Mouse (Mus musculus) lung, embryonic 16.5 days (tissue): ENCODE results near the gene Cdcp1. TPM values are rescaled to one million over a fixed set of nuclear protein-coding genes. Genes with fewer than 3 reads are reported as not detected.

ENCODE experiments used
- ATAC-seq: fragments of 200-750 bp; cut with Nextera tagmentation; 2 replicates; pipeline ENCODE4 v1.8.0; 2017; ENCODE audit warnings: low read depth, mild to moderate bottlenecking, moderate library complexity
- H3K27ac ChIP-seq: fragments of 300-500 bp; sonication (generic); 2 replicates; pipeline ENCODE4 v1.5.1; 2014; ENCODE audit warnings: mild to moderate bottlenecking, control low read depth, low read length
- H3K27me3 ChIP-seq: fragments of 300-500 bp; sonication (generic); 2 replicates; pipeline ENCODE4 v1.6.1; 2014; ENCODE audit warnings: low read depth, low read length, mixed read lengths; ENCODE audit not compliant: control insufficient read depth, insufficient read depth
- H3K36me3 ChIP-seq: fragments of 300-500 bp; sonication (generic); 2 replicates; pipeline ENCODE4 v1.6.1; 2014; ENCODE audit warnings: low read length; ENCODE audit not compliant: control insufficient read depth, insufficient read depth
- H3K4me1 ChIP-seq: fragments of 300-500 bp; sonication (generic); replicated peaks from 2 replicates; pipeline ENCODE4 v1.6.1; 2014; ENCODE audit warnings: low read length, mixed read lengths; ENCODE audit not compliant: control insufficient read depth, insufficient read depth
- H3K4me2 ChIP-seq: fragments of 300-500 bp; sonication (generic); 2 replicates; pipeline ENCODE4 v1.6.1; 2014; ENCODE audit warnings: low read depth, low read length, control low read depth
- H3K4me3 ChIP-seq: fragments of 300-500 bp; sonication (generic); 2 replicates; pipeline ENCODE4 v1.5.1; 2014; ENCODE audit warnings: mild to moderate bottlenecking, low read length, control low read depth
- H3K9ac ChIP-seq: fragments of 300-500 bp; sonication (generic); 2 replicates; pipeline ENCODE4 v1.6.1; 2014; ENCODE audit warnings: low read length, control low read depth
- H3K9me3 ChIP-seq: fragments of 300-500 bp; sonication (generic); 2 replicates; pipeline ENCODE4 v1.6.1; 2016; ENCODE audit warnings: low read length; ENCODE audit not compliant: control insufficient read depth
- WGBS: fragments of 180-500 bp; shearing (Covaris S2); extraction: QIAGEN DNeasy Blood & Tissue Kit; methylation state at CpG from one replicate; pipeline ENCODE4 v1.1.7; 2014; 5-methylcytosine and 5-hydroxymethylcytosine counted together
- polyA plus RNA-seq: library from polyadenylated mRNA; unstranded; fragments of >200 nt; fragmentation: Nextera tagmentation; extraction: Ambion mirVana; gene quantifications from 2 replicates; pipeline ENCODE4 v1.2.1, GENCODE M21; 2015

Cdcp1 gene
- polyA plus RNA-seq, 1 experiment from 2014 or later, result 12.4 TPM

DNA sequence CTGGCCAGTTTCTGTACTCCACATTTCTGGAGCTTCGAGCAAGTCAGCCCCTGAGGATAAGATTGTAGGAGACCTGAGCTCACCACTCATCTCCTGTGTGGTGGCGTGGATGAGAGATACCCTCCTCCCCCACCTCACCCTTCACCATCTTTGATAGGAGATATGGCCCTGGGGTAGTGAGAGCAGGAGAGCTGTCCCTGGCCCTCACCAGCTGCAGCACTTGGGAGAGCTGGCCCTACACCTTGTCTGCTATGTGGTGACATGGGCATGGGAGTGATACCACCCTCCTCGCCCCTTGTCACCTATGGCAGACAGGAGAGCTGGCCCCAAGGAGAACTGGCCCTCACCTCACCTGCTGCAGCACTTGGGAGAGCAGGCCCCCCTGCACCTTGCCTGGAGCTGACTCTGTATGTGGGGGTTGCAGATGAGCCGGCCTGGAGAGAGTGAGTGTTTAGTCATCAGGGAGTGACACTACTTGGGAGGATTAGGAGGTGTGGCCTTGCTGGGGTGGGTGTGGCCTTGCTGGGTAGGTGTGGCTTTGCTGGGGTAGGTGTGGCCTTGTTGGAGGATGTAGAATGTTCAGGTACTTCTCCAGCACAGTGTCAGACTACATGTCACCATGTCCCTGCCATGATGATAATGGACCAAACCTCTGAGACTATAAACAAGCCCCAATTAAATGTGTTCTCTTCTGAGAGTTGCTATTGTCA is 52.7 kb downstream of the Cdcp1 start:
- no peak for ATAC-seq
- 62% methylated on average over 4 of the region's 4 CpGs for WGBS

DNA sequence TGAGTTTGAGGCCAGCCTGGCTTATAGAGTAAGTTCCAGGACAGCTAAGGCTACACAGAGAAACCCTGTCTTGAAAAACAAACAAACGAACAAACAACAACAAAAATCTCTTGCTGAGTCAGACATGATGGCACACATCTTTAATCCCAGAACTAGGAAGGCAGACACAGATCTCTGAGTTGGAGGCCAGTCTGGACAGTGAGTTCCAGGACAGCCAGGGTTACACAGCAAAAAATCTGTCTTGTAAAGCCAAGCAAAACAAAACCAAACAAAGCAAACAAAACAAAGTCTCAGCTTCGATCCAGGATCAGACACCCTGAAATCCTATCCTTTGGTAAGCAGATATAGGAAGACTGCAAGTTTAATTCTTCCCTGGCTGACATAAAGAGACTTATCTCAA is 54.0 kb downstream of the Cdcp1 start:
- no peak overlapping the region for H3K4me2 ChIP-seq
- no peak overlapping the region for H3K4me3 ChIP-seq
- H3K27me3 ChIP-seq, result no peaks in the 10 kb centered on the region
- no peaks in the 10 kb centered on the region for H3K9me3 ChIP-seq
- 36% methylated on average over 2 of the region's 2 CpGs for WGBS
- no peaks in the 10 kb centered on the region for H3K4me1 ChIP-seq
- H3K9ac ChIP-seq, result no peak overlapping the region
- ATAC-seq, result no peak
- no peaks in the 10 kb centered on the region for H3K36me3 ChIP-seq
- no peak overlapping the region for H3K27ac ChIP-seq

More for the DNA sequence above, 52.7 kb downstream of the Cdcp1 start:
- H3K4me3 ChIP-seq, result no peak overlapping the region
- no peaks in the 10 kb centered on the region for H3K27me3 ChIP-seq
- no peak overlapping the region for H3K9ac ChIP-seq
- no peak overlapping the region for H3K4me2 ChIP-seq
- no peaks in the 10 kb centered on the region for H3K4me1 ChIP-seq
- no peaks in the 10 kb centered on the region for H3K9me3 ChIP-seq
- no peak overlapping the region for H3K27ac ChIP-seq
- H3K36me3 ChIP-seq, result no peaks in the 10 kb centered on the region

DNA sequence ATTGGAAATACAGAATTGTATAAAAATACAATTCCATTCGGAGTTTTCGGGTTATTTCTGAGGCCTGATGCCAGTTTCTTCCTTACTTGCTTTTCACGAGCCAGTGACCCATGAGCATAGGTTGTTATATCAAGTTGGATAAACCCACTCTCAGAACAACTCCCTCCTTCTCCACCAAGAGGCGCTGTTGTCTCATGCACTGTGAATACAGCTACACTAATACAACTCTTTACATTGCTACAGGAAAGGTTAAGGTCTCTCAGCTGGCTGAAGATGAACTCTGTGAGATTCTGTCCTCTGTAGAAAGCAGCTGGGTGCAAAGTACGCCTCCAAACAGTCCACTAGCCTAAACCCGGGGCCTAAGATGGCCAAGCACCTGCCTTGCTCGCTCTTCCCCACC is 56.5 kb downstream of the Cdcp1 start:
- no peaks in the 10 kb centered on the region for H3K9me3 ChIP-seq
- H3K36me3 ChIP-seq, result no peaks in the 10 kb centered on the region
- H3K27ac ChIP-seq, result no peak overlapping the region
- H3K9ac ChIP-seq, result no peak overlapping the region
- no peaks in the 10 kb centered on the region for H3K27me3 ChIP-seq
- no peak for ATAC-seq
- 52% methylated on average over 7 of the region's 7 CpGs for WGBS
- no peak overlapping the region for H3K4me2 ChIP-seq
- H3K4me3 ChIP-seq, result no peak overlapping the region
- no peaks in the 10 kb centered on the region for H3K4me1 ChIP-seq

DNA sequence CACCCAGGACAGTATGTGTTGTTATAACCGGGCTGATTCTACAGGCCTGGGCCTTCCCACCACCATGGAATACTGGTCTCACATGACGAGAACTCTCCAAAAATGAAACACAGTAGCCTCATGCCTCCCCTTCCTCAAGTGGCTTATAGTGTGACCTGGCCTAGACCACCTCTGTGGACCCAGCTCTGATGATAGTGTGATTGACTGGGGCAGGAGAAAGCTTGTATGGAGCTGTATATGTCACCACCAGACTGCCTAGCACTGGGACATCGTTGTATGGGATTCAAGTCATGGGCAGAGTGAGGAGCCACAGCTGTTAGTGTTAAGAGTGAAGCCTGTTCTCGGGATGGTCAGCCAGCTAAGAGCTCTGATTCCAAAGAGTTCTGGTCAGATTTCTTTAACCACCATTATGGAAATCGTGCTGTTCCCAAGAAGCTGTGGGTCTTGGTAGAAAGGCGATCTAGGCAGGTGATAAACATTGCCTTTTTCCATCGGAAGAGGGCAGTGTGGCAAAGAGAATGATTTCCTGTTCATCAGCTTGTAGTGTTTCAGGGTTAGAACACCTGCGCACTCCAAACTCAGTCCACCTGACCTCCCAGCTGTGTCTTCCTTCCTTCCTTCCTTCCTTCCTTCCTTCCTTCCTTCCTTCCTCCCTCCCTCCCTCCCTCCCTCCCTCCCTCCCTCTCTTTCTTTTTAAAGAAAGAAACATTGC is 57.6 kb downstream of the Cdcp1 start:
- no peak overlapping the region; the same call in 1 of the 2 replicates for H3K9ac ChIP-seq
- no peak overlapping the region for H3K27ac ChIP-seq
- ATAC-seq, result no peak
- H3K9me3 ChIP-seq, result no peaks in the 10 kb centered on the region
- no peaks in the 10 kb centered on the region for H3K36me3 ChIP-seq
- H3K4me1 ChIP-seq, result no peaks in the 10 kb centered on the region
- WGBS, result 48% methylated on average over 8 of the region's 8 CpGs
- no peak overlapping the region for H3K4me2 ChIP-seq
- H3K27me3 ChIP-seq, result no peaks in the 10 kb centered on the region
- H3K4me3 ChIP-seq, result no peak overlapping the region

DNA sequence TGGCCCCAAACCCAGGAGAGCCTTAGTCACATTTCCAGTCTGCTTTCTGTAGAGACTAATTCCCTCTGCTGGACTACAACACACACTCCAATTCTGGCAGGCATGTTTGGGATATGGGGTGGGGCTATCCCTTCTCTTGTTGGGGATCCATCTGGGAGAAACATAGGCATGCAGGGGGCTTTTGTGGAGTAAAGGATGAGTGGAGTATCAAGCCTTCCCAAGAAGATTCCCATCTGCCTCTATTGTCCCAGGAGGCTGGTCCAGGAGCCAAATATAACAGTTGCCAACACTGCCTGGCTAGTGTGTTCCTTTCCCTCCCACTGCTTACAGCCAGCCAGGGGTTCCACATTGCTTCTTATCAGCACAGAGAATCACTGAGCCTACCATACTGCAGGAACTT is 58.1 kb downstream of the Cdcp1 start:
- H3K36me3 ChIP-seq, result no peaks in the 10 kb centered on the region
- H3K4me1 ChIP-seq, result no peaks in the 10 kb centered on the region
- no peak for ATAC-seq
- no peak overlapping the region for H3K4me2 ChIP-seq
- no peak overlapping the region for H3K4me3 ChIP-seq
- H3K9ac ChIP-seq, result no peak overlapping the region; the same call in 1 of the 2 replicates
- H3K9me3 ChIP-seq, result no peaks in the 10 kb centered on the region
- H3K27ac ChIP-seq, result no peak overlapping the region
- H3K27me3 ChIP-seq, result no peaks in the 10 kb centered on the region

DNA sequence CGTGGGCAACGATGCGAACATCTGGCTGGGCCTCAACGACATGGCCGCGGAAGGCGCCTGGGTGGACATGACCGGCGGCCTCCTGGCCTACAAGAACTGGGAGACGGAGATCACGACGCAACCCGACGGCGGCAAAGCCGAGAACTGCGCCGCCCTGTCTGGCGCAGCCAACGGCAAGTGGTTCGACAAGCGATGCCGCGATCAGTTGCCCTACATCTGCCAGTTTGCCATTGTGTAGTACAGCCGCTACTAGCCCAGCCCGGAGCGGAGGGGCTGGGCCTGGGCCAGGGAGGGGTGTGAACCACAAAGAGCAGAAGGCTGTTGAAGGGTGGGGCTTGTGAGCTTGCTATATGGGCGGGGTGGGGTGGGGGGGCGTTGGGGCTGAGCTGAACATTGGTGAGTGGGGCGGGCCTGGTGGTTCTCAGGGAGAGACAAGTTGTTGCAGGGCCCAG is 58.9 kb downstream of the Cdcp1 start:
- Histone ChIP-seq H3K9me3 (no peaks in the 10 kb centered on the region), H3K27me3 (no peaks in the 10 kb centered on the region), H3K27ac (no peak overlapping the region), H3K4me2 (peak overlapping the region; percentile 50), H3K4me1 (peaks cover 4% of the 10 kb centered on the region), H3K4me3 (peak overlapping the region; percentile 36), H3K9ac (peak overlapping the region; percentile 51), H3K36me3 (no peaks in the 10 kb centered on the region)
- 31% methylated on average over 30 of the region's 30 CpGs for WGBS
- ATAC-seq, result peak; percentile 75

DNA sequence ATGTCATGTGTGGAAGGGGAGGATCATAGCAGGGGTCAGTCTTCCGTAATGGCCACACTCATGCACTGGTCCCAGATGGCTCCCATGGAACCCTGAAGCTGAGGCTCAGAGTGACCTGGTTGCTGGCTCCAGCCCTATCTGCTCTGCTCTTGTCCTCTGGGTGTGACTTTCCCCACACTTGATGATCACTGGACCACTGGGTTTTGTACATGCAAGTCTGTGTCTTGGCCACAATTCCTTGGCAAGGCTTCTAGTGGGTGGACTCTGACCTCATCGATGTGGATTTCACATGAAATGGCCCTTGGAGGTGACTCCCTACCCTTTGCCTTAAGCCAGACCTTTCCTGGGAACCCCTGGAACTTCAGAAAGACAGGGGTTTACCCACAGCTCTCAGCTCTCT is 62.7 kb downstream of the Cdcp1 start:
- Histone ChIP-seq H3K27ac (no peak overlapping the region), H3K9me3 (no peaks in the 10 kb centered on the region), H3K4me2 (no peak overlapping the region), H3K36me3 (no peaks in the 10 kb centered on the region), H3K27me3 (no peaks in the 10 kb centered on the region), H3K4me1 (peaks cover 20% of the 10 kb centered on the region), H3K9ac (no peak overlapping the region), H3K4me3 (no peak overlapping the region)
- 86% methylated on average over 2 of the region's 2 CpGs for WGBS
- ATAC-seq, result no peak

DNA sequence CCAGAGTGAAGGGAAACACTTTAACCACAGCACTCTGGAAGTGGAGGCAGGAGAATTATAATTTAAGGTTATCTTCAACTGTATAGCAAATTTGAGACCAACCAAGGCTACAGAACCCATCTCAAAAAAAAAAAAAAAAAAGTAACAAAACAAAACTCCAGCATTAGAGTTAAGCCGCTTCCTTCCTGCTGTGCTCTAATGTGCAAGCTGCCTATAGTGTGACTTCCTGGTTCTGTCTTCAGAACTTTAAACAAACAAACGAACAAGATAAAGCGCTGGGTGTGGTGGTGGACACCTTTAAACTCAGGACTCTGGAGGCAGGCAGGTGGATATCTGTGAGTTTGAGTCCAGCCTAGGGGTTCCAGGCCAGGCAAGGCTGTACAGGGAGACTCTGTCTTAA is 63.8 kb downstream of the Cdcp1 start:
- Histone ChIP-seq H3K27me3 (no peaks in the 10 kb centered on the region), H3K36me3 (no peaks in the 10 kb centered on the region), H3K9me3 (no peaks in the 10 kb centered on the region), H3K9ac (no peak overlapping the region), H3K27ac (no peak overlapping the region), H3K4me1 (peaks cover 22% of the 10 kb centered on the region), H3K4me3 (no peak overlapping the region), H3K4me2 (no peak overlapping the region)
- ATAC-seq, result no peak
- 41% methylated on average over 3 of the region's 3 CpGs for WGBS

DNA sequence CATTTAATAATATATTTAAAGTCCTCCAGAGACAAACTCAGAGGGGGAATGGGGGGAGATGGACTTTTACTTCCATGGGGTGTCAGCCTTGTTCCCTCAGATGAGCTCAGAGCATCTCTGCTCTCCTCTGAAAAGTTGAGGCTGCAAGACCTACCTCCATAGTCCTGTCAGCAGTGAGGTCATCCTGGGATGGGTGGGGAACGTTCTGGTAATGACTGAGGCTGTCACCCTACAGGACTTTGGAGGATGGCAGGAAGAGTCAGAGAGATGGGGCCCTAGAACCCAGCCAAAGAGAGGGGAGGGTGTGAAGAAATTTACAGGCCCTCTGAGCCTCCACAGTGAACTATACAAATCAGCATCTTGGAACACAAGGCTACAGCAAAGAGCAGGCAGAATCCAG is 64.3 kb downstream of the Cdcp1 start:
- Histone ChIP-seq H3K4me3 (no peak overlapping the region), H3K4me1 (peaks cover 22% of the 10 kb centered on the region), H3K9me3 (no peaks in the 10 kb centered on the region), H3K27me3 (no peaks in the 10 kb centered on the region), H3K4me2 (no peak overlapping the region), H3K27ac (no peak overlapping the region; the same call in 1 of the 2 replicates), H3K9ac (no peak overlapping the region), H3K36me3 (no peaks in the 10 kb centered on the region)
- WGBS, result 19% methylated on average over 1 of the region's 1 CpGs
- no peak for ATAC-seq
